Comparison of ENCODE assay signal across 9 mouse cellular contexts in genomic region chr5:112242361-112242778, GRCm38 (mm10). TPM values are rescaled to one million over a fixed set of nuclear protein-coding genes. Genes with fewer than 3 reads are reported as not detected.
DNase-seq lines count a peak whose midpoint lies in the region; ATAC-seq lines count a peak whose summit lies in the region.
"Had no signal": no experiment of that assay in that cellular context is flagged by ENCODE, and none has a peak within 500 bp of the region (broad histone marks: within the 10 kb centered on the region; RNA-seq: fewer than 3 reads in every experiment).

No protein-coding gene starts in this region.

- intact Hi-C loops in heart, postnatal 10 days (cut with DNase I), result no loop called here

- peak; percentile 65 for ATAC-seq in liver, embryonic 12.5 days

- H3K27ac ChIP-seq in liver, embryonic 12.5 days, result peak overlapping the region; percentile 81

- H3K4me1 ChIP-seq in liver, embryonic 12.5 days, result peaks cover 65% of the 10 kb centered on the region

- no peaks in the 10 kb centered on the region for H3K36me3 ChIP-seq in liver, embryonic 12.5 days
- no peaks in the 10 kb centered on the region for H3K36me3 ChIP-seq in splenic B cell, adult 2 months (ENCODE audit: control insufficient read depth, insufficient read depth, low read length, poor library complexity, severe bottlenecking)

- H3K4me3 ChIP-seq in liver, embryonic 12.5 days, result no peak overlapping the region

- no peak overlapping the region for H3K9ac ChIP-seq in liver, embryonic 12.5 days

- H3K27me3 ChIP-seq in liver, embryonic 12.5 days (replicated peaks), result peaks cover 33% of the 10 kb centered on the region
- no peaks in the 10 kb centered on the region for H3K27me3 ChIP-seq in splenic B cell, adult 2 months (ENCODE audit: control insufficient read depth, insufficient read depth, low read length, poor library complexity, severe bottlenecking)

- DNase-seq in ovary, postnatal 14 days (ENCODE audit: low spot score), result peak; percentile 29
- DNase-seq in ovary, postnatal 10 days (ENCODE audit: low spot score), result no peak
- peak; percentile 57 to 63 for DNase-seq in heart, postnatal 10 days
- DNase-seq in splenic B cell, adult 2 months (ENCODE audit: low read depth, low spot score), result peak; percentile 69
- DNase-seq in right cerebral cortex, adult 18-20 months, result no peak
- no peak for DNase-seq in ovary, adult 18-20 months (ENCODE audit: low spot score)
- no peak for DNase-seq in left cerebral cortex, adult 18-20 months (ENCODE audit: low spot score in 2 of 2)

- 17% methylated on average over 5 of the region's 5 CpGs for WGBS in liver, embryonic 12.5 days (ENCODE audit: insufficient replicate concordance)

- H3K4me2 ChIP-seq in liver, embryonic 12.5 days, result peak overlapping the region; percentile 21; the same call in 1 of the 2 replicates
- H3K4me2 ChIP-seq: midbrain, embryonic 11.5 days had no signal

- H3K9me3 ChIP-seq in liver, embryonic 12.5 days (replicated peaks), result peaks cover 9% of the 10 kb centered on the region

RNA-seq across cellular contexts. Expression of gene Cryba4, which starts 9.9 kb away (rescaled TPM):
- 1 to 10 TPM; 3.1 to 3.2 TPM for total RNA-seq in heart, postnatal 10 days (2021)
- polyA plus RNA-seq in liver, embryonic 12.5 days (2016; fragmentation: Nextera tagmentation; extraction: Ambion mirVana), result 0.73 and 0.77 TPM in 2 replicates
- total RNA-seq in left cerebral cortex, adult 18-20 months (2021), result 1 to 10 TPM in 1 of 2 experiments, not detected in 1; 1.0 TPM

RNA-seq across cellular contexts. Expression of gene Crybb1, which starts 13.2 kb away (rescaled TPM):
- under 1 TPM; 0.35 to 0.81 TPM for total RNA-seq in heart, postnatal 10 days (2021)
- 0.15 and 0.16 TPM in 2 replicates for polyA plus RNA-seq in liver, embryonic 12.5 days (2016; fragmentation: Nextera tagmentation; extraction: Ambion mirVana)
- total RNA-seq in left cerebral cortex, adult 18-20 months (2021), result 1 to 10 TPM; 5.9 to 8.5 TPM

RNA-seq across cellular contexts. Expression of gene Tpst2, which starts 34.1 kb away (rescaled TPM):
- 10 to 100 TPM; 48.3 to 61.0 TPM for total RNA-seq in heart, postnatal 10 days (2021)
- 40.5 and 45.1 TPM in 2 replicates for polyA plus RNA-seq in liver, embryonic 12.5 days (2016; fragmentation: Nextera tagmentation; extraction: Ambion mirVana)
- 10 to 100 TPM; 29.6 to 39.3 TPM for total RNA-seq in left cerebral cortex, adult 18-20 months (2021)

Comparison
In these comparisons a context has a peak if more than half of its experiments do, and no peak if none do; other contexts are left out.
1. DNase-seq: peak in ovary, postnatal 14 days (single experiment), heart, postnatal 10 days (2 of 2) and splenic B cell, adult 2 months (single experiment); none in ovary, postnatal 10 days (single experiment), right cerebral cortex, adult 18-20 months (single experiment), ovary, adult 18-20 months (single experiment) and left cerebral cortex, adult 18-20 months (0 of 2).